Mouse (Mus musculus): ENCODE data around the gene Gm28635.

The Gm28635 gene

GRCm38 (mm10) chr2:84581208-84581607, 96.6 kb downstream of the Gm28635 start:
- no peak for DNase-seq

GRCm38 (mm10) chr2:84579311-84579710, 98.5 kb downstream of the Gm28635 start:
- DNase-seq = no peak

- DNase-seq = no peak
Measured at GRCm38 (mm10) chr2:84574130-84574529, 103.7 kb downstream of the Gm28635 start.

- no peak for DNase-seq
Measured at GRCm38 (mm10) chr2:84556888-84557514, 120.8 kb downstream of the Gm28635 start.
